Mouse (Mus musculus) brain, adult 2 months (tissue): ENCODE data around the gene Creb5.
A peak's percentile ranks its signal among the peaks of the same experiment; 100 is the strongest.

Source experiments
- DNase-seq: peaks from one replicate; pipeline ENCODE4 v3.0.0; 2011; ENCODE audit warnings: low read depth, low spot score

Creb5 gene

GRCm38 (mm10) chr6:53592230-53592629 lies 305.2 kb downstream of the Creb5 start:
- no peak for DNase-seq

GRCm38 (mm10) chr6:53593603-53594002 lies 306.5 kb downstream of the Creb5 start:
- no peak for DNase-seq

- DNase-seq, result no peak
Measured at GRCm38 (mm10) chr6:53594316-53594715, 307.2 kb downstream of the Creb5 start.

- DNase-seq, result no peak
Measured at GRCm38 (mm10) chr6:53596402-53596801, 309.3 kb downstream of the Creb5 start.

GRCm38 (mm10) chr6:53603041-53603440 lies 316.0 kb downstream of the Creb5 start:
- peak; percentile 12 for DNase-seq

- no peak for DNase-seq
Measured at GRCm38 (mm10) chr6:53603695-53604094, 316.6 kb downstream of the Creb5 start.

- no peak for DNase-seq
Measured at GRCm38 (mm10) chr6:53604386-53604785, 317.3 kb downstream of the Creb5 start.

- peak; percentile 27 for DNase-seq
Measured at GRCm38 (mm10) chr6:53605184-53605583, 318.1 kb downstream of the Creb5 start.

- peak; percentile 30 for DNase-seq
Measured at GRCm38 (mm10) chr6:53611451-53611945, 324.4 kb downstream of the Creb5 start.

GRCm38 (mm10) chr6:53612681-53613080 lies 325.6 kb downstream of the Creb5 start:
- DNase-seq, result no peak

GRCm38 (mm10) chr6:53615440-53616211 lies 328.6 kb downstream of the Creb5 start:
- peak; percentile 8 for DNase-seq

GRCm38 (mm10) chr6:53618164-53618563 lies 331.1 kb downstream of the Creb5 start:
- DNase-seq, result no peak

GRCm38 (mm10) chr6:53619676-53620075 lies 332.6 kb downstream of the Creb5 start:
- DNase-seq, result no peak

- DNase-seq, result no peak
Measured at GRCm38 (mm10) chr6:53621295-53621694, 334.2 kb downstream of the Creb5 start.

- peak; percentile 33 for DNase-seq
Measured at GRCm38 (mm10) chr6:53624455-53625276, 337.6 kb downstream of the Creb5 start.

GRCm38 (mm10) chr6:53626044-53626443 lies 339.0 kb downstream of the Creb5 start:
- no peak for DNase-seq

- no peak for DNase-seq
Measured at GRCm38 (mm10) chr6:53628714-53629113, 341.6 kb downstream of the Creb5 start.

GRCm38 (mm10) chr6:53635453-53635852 lies 348.4 kb downstream of the Creb5 start:
- DNase-seq, result no peak

- DNase-seq, result peak; percentile 90
Measured at GRCm38 (mm10) chr6:53637356-53638351, 350.6 kb downstream of the Creb5 start.

GRCm38 (mm10) chr6:53641633-53642605 lies 354.8 kb downstream of the Creb5 start:
- no peak for DNase-seq
